Mouse (Mus musculus) intestine, postnatal 0 days (tissue): ENCODE results near the gene Gm16381. TPM values are rescaled to one million over a fixed set of nuclear protein-coding genes. Genes with fewer than 3 reads are reported as not detected.
"Not testable (repeated sequence)": the region's sequence is repeated elsewhere in the genome, so short reads cannot be mapped to it uniquely, and the experiment has no call there.

Experiments used
- ATAC-seq: fragments of 200-750 bp; cut with Nextera tagmentation; 2 replicates; pipeline ENCODE4 v1.8.0; 2017; ENCODE audit warnings: mild to moderate bottlenecking, moderate TSS enrichment, moderate library complexity
- H3K27ac ChIP-seq: fragments of 300-500 bp; sonication (generic); 2 replicates; pipeline ENCODE4 v1.5.1; 2014; ENCODE audit warnings: mild to moderate bottlenecking, low read depth, low read length, moderate library complexity
- H3K27me3 ChIP-seq: fragments of 300-500 bp; sonication (generic); replicated peaks from 2 replicates; pipeline ENCODE4 v1.6.1; 2014; ENCODE audit warnings: low read length, mixed read lengths; ENCODE audit not compliant: control insufficient read depth, insufficient read depth
- H3K36me3 ChIP-seq: fragments of 300-500 bp; sonication (generic); 2 replicates; pipeline ENCODE4 v1.6.1; 2014; ENCODE audit warnings: mild to moderate bottlenecking, moderate library complexity; ENCODE audit not compliant: control insufficient read depth, insufficient read depth
- H3K4me1 ChIP-seq: fragments of 300-500 bp; sonication (generic); replicated peaks from 2 replicates; pipeline ENCODE4 v1.6.1; 2014; ENCODE audit warnings: antibody characterized with exemption, low read length, mixed read lengths; ENCODE audit not compliant: control insufficient read depth, insufficient read depth
- H3K4me2 ChIP-seq: fragments of 300-500 bp; sonication (generic); replicated peaks from 2 replicates; pipeline ENCODE4 v1.6.1; 2014; ENCODE audit warnings: low read depth, mild to moderate bottlenecking, moderate library complexity
- H3K4me3 ChIP-seq: fragments of 300-500 bp; sonication (generic); 2 replicates; pipeline ENCODE4 v1.5.1; 2014; ENCODE audit warnings: low read depth, low read length
- H3K9ac ChIP-seq: fragments of 300-500 bp; sonication (generic); 2 replicates; pipeline ENCODE4 v1.6.1; 2014; ENCODE audit warnings: mild to moderate bottlenecking, low read depth, low read length
- H3K9me3 ChIP-seq: fragments of 300-500 bp; sonication (generic); 2 replicates; pipeline ENCODE4 v1.6.1; 2016; ENCODE audit warnings: mixed run types; ENCODE audit not compliant: control insufficient read depth
- WGBS: fragments of 180-500 bp; shearing (Covaris S2); extraction: QIAGEN DNeasy Blood & Tissue Kit; methylation state at CpG from one replicate; pipeline ENCODE4 v1.1.7; 2014; 5-methylcytosine and 5-hydroxymethylcytosine counted together
- polyA plus RNA-seq: library from polyadenylated mRNA; unstranded; fragments of >200 nt; fragmentation: Nextera tagmentation; extraction: Ambion mirVana; gene quantifications from 2 replicates; pipeline ENCODE4 v1.2.1, GENCODE M21; 2015

Gm16381 gene
- polyA plus RNA-seq = not detected in 2 replicates

DNA sequence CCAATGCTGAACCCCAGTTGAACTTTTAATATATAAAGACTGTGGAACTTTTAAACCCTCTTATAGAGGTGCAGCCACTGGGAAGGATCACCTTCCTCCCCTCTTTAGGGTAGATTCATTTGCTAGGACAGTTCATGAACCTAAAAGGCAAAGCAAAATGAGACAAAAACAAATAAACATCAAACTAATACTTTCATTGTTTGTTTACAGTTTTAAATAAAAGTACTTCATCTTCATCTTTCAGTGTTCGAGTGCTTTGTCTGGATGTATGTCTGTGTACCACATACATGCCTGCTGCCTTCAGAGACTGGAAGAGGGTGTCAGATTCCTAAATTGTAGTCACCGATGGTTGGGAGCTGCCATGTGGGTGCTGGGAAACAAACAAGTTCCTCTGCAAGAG is at the start of gene Gm16381:
TSS of gene Gm16381 (minus strand) at position 101 of the 400 bp plus-strand sequence.
- 65% methylated on average over 1 of the region's 2 CpGs for WGBS
- not testable (repeated sequence) for H3K4me2 ChIP-seq, H3K27me3 ChIP-seq, H3K36me3 ChIP-seq, H3K9me3 ChIP-seq, H3K4me1 ChIP-seq, H3K4me3 ChIP-seq, H3K9ac ChIP-seq, H3K27ac ChIP-seq, ATAC-seq

DNA sequence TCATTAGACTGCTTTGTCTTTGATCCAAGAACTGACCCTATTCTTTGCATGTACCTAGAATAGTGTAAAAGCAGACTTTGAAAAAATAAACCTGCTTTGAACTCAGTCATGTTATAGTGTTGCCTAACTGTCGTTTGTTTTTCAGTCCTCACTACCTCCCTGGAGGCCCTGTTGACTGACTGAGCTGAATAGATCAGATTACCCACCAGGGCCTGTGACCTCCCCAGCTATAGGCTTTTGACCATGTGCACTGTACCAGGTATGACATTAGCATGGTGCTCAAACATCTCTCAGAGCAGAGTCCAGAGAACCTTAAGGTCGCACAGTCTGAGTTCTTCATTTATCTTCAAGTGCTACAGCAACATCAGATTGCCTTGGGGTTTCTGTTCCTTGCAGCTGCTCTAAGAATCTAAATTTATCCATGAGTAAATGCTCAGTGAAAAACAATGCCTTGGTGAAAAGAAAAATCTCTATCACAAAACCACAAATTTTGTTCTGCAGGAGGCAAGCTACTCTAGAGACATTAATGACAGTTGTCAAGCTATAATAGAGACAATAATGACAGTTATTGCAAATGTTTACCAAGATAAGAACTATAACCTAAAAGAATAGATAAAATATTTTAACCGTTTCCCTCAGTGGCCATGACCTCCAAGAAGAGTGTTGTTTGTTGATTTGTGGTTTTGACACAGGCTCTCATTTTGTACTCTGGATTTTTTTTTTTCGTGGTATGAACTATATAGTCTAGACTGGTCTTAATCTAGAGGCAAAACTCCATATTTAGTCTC is 8.7 kb upstream of the Gm16381 start:
- H3K27me3 ChIP-seq, H3K27ac ChIP-seq, H3K4me3 ChIP-seq, H3K4me2 ChIP-seq, H3K9ac ChIP-seq, ATAC-seq, H3K36me3 ChIP-seq, H3K4me1 ChIP-seq, H3K9me3 ChIP-seq: not testable (repeated sequence)
- WGBS = 49% methylated on average over 1 of the region's 4 CpGs

DNA sequence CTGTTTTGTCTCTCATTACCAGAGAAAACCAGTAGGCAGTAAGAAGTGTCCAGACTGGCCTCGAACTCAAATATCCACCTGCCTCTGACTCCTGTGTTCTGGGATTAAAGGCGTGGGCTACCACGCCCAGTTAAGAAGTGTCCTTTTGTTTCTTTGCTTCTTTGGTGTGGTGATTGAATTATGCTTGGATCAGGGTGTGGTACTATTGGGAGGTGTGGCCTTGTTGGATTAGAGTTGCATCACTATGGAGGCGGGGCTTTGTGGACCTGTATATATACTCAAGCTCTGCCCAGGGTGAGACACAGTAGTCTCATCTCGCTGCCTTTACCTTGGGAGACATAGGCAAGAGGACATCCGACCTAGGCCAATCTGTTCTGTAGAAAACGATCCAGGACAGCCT is 25.9 kb downstream of the Gm16381 start, which contains the start of gene Gm4027:
TSS of gene Gm4027 (plus strand) at position 301 of the 400 bp plus-strand sequence.
- not testable (repeated sequence) for H3K9ac ChIP-seq, H3K36me3 ChIP-seq, H3K4me3 ChIP-seq, H3K27ac ChIP-seq, H3K9me3 ChIP-seq, H3K27me3 ChIP-seq, H3K4me1 ChIP-seq, H3K4me2 ChIP-seq, ATAC-seq
- WGBS = 80% methylated on average over 5 of the region's 7 CpGs

DNA sequence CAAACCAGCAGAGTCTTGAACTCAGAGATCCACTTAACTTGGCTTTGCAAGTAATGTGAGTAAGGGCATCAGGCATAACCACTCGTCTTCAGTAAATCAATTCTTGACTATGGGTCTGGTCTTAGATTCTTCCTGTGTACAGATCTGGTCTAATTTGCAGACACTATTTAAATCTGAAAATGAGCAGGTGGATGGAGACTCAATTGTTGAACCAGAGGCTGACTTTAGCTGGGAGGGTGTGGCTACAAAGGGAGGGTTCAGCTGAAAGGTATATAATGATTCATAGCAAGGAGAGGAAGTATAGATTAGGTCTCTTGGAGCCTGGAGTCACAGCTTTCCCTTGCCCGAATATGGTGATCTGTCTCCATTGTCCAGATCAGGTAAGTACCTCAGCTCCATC is 42.0 kb downstream of the Gm16381 start, which contains the start of gene Oog1:
TSS of gene Oog1 (plus strand) at position 301 of the 400 bp plus-strand sequence.
- ATAC-seq, H3K4me3 ChIP-seq, H3K4me1 ChIP-seq, H3K4me2 ChIP-seq, H3K27me3 ChIP-seq, H3K36me3 ChIP-seq, H3K9ac ChIP-seq, H3K27ac ChIP-seq, H3K9me3 ChIP-seq: not testable (repeated sequence)
- WGBS = 70% methylated on average over 1 of the region's 2 CpGs

DNA sequence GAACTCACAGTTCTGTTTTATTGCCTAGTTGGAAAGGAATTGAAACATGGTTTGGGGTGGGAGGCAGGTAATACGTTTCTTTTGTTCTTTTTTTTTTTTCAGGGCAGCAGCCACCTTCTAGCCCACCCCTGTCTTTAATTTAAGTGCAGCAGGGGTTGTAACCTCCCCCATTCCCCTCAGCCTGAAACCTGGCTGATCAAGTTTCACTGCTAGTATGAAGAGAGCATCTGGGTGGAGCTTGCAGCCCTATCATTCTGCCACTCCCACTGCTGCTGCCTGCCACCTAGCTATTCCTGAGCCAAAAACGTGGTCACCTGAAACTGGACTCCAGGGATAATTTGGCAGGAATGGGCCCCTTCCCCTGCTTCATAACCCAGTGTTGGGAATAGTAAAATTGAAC is 43.0 kb downstream of the Gm16381 start:
- H3K9ac ChIP-seq, H3K4me2 ChIP-seq, H3K9me3 ChIP-seq, H3K27me3 ChIP-seq, H3K4me1 ChIP-seq, H3K36me3 ChIP-seq, H3K27ac ChIP-seq, H3K4me3 ChIP-seq, ATAC-seq: not testable (repeated sequence)
- whole genome bisulfite sequencing = 3% methylated on average over 2 of the region's 2 CpGs

Other genes with a start within 250 kb of the Gm16381 start
- gene Slirp, start 200.7 kb downstream of the Gm16381 start, polyA plus RNA-seq = 250 and 272 TPM in 2 replicates
- gene Alkbh1, start 200.6 kb downstream of the Gm16381 start, polyA plus RNA-seq = 13.6 and 21.9 TPM in 2 replicates
- gene Snw1, start 172.3 kb downstream of the Gm16381 start, polyA plus RNA-seq = 66.9 and 70.7 TPM in 2 replicates
- not detected in 2 replicates for gene Gm5788, start 149.9 kb downstream of the Gm16381 start, polyA plus RNA-seq
- not detected in 2 replicates for gene Gm8300, start 130.3 kb downstream of the Gm16381 start, polyA plus RNA-seq
- not detected in 2 replicates for gene Oog1, start 41.9 kb downstream of the Gm16381 start, polyA plus RNA-seq
- gene Gm4027, start 25.8 kb downstream of the Gm16381 start, polyA plus RNA-seq = not detected in 2 replicates
- not detected in 2 replicates for gene Gm21319, start 131.1 kb upstream of the Gm16381 start, polyA plus RNA-seq
- not detected in 2 replicates for gene Gm21936, start 150.9 kb upstream of the Gm16381 start, polyA plus RNA-seq
- not detected in 2 replicates for gene BB287469, start 172.0 kb upstream of the Gm16381 start, polyA plus RNA-seq
- gene Gm2001, start 197.7 kb upstream of the Gm16381 start, polyA plus RNA-seq = not detected in 2 replicates
- not detected in 2 replicates for gene Gm2016, start 229.5 kb upstream of the Gm16381 start, polyA plus RNA-seq